Mouse (Mus musculus): ENCODE measurements around the gene Hs3st5.

DNA sequence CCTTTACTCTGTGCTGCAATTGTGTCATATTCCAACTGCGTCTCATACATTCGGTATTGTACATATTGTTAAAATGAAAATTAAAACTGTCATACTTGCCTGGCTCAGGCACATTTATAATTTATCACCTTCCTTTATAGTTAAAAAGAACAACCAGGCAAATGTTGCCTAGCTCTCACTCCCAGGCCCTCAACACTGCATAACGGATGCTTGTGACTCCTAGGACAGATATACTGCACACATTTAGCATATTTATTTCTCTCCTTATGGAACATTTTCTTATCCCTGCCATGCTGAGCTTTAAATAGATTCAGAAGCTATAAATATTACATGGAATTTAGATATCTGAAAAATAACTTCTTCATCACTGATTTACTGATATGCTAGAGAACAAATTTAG, 219.6 kb downstream of the Hs3st5 start:
- TF ChIP-seq CTCF (IDR thresholded peaks at IDR 0.05; ENCODE audit: insufficient read depth, low read depth, low read length) (no peak), POLR2A (IDR thresholded peaks at IDR 0.05; ENCODE audit: insufficient read depth, low read depth, low read length) (no peak)
